Mouse (Mus musculus) MEL (cell line): Measurements from ENCODE around the gene Ccar1. TPM values are rescaled to one million over a fixed set of nuclear protein-coding genes. Genes with fewer than 3 reads are reported as not detected.
"Not testable (repeated sequence)": the region's sequence is repeated elsewhere in the genome, so short reads cannot be mapped to it uniquely, and the experiment has no call there.

Experiments used
- DNase-seq: peaks from one replicate; pipeline ENCODE4 v3.0.0; 2011; ENCODE audit warnings: low read depth, low spot score
- H3K27ac ChIP-seq: 2 replicates; pipeline ENCODE4 v1.5.1; 2012; ENCODE audit warnings: low read depth, mild to moderate bottlenecking, control low read depth, low read length, moderate library complexity; ENCODE audit not compliant: control insufficient read depth
- H3K27me3 ChIP-seq, 2 experiments: fragments of 150-350 bp in 1 of 2; sonication (generic) in 1 of 2; 2 replicates each; pipeline ENCODE4 v1.6.1; 2012; ENCODE audit warnings: low read length in 2 of 2, mild to moderate bottlenecking in 2 of 2, improper control_type of control experiment in 1 of 2, moderate library complexity in 1 of 2; ENCODE audit not compliant: insufficient read depth in 2 of 2, control insufficient read depth in 1 of 2
- H3K36me3 ChIP-seq, 2 experiments: 2 replicates each; pipeline ENCODE4 v1.6.1; 2012 to 2014; ENCODE audit warnings: low read length in 2 of 2, improper control_type of control experiment in 1 of 2, inconsistent platforms in 1 of 2, mild to moderate bottlenecking in 1 of 2; ENCODE audit not compliant: insufficient read depth in 2 of 2, control insufficient read depth in 1 of 2
- H3K4me1 ChIP-seq, 2 experiments: fragments of 150-350 bp in 1 of 2; sonication (generic) in 1 of 2; 2 replicates each; pipeline ENCODE4 v1.6.1; 2012; ENCODE audit warnings: low read length in 2 of 2, improper control_type of control experiment in 1 of 2, mild to moderate bottlenecking in 1 of 2; ENCODE audit not compliant: insufficient read depth in 2 of 2, control insufficient read depth in 1 of 2
- H3K4me3 ChIP-seq, 2 experiments: fragments of 150-350 bp in 1 of 2; sonication (generic) in 1 of 2; 2 replicates each; pipeline ENCODE4 v1.5.1; 2012; ENCODE audit warnings: low read depth in 2 of 2, low read length in 2 of 2, mild to moderate bottlenecking in 2 of 2, moderate library complexity in 2 of 2, control low read depth in 1 of 2, improper control_type of control experiment in 1 of 2; ENCODE audit not compliant: control insufficient read depth in 1 of 2, insufficient read depth in 1 of 2
- H3K79me2 ChIP-seq: 2 replicates; pipeline ENCODE4 v1.6.1; 2012; ENCODE audit warnings: mild to moderate bottlenecking, low read length, moderate library complexity; ENCODE audit not compliant: control insufficient read depth, poor library complexity, insufficient read depth
- H3K9ac ChIP-seq: 2 replicates; pipeline ENCODE4 v1.6.1; 2012; ENCODE audit warnings: low read depth, mild to moderate bottlenecking, control low read depth, low read length, moderate library complexity; ENCODE audit not compliant: control insufficient read depth, poor library complexity, severe bottlenecking
- H3K9me3 ChIP-seq: fragments of 150-350 bp; sonication (generic); replicated peaks from 2 replicates; pipeline ENCODE4 v1.6.1; 2012; ENCODE audit warnings: mild to moderate bottlenecking, low read length, improper control_type of control experiment, moderate library complexity; ENCODE audit not compliant: insufficient read depth
- BHLHE40 ChIP-seq: IDR thresholded peaks from 2 replicates; pipeline ENCODE4 v1.6.1; 2012; ENCODE audit warnings: low read depth, mild to moderate bottlenecking, inconsistent platforms, low read length, improper control_type of control experiment, borderline replicate concordance
- CTCF ChIP-seq, 3 experiments: IDR thresholded peaks in 2 of 3; conservative IDR thresholded peaks in 1 of 3; 2 replicates each; pipeline ENCODE4 v1.5.1; 2011 to 2012; ENCODE audit warnings: low read length in 3 of 3, low read depth in 2 of 3, mild to moderate bottlenecking in 2 of 3, improper control_type of control experiment in 1 of 3, inconsistent platforms in 1 of 3, mixed read lengths in 1 of 3, moderate library complexity in 1 of 3; ENCODE audit not compliant: control insufficient read depth in 1 of 3, insufficient read depth in 1 of 3, poor library complexity in 1 of 3, severe bottlenecking in 1 of 3
- EP300 ChIP-seq, 2 experiments: IDR thresholded peaks; 2 replicates each; pipeline ENCODE4 v1.6.1; 2011; ENCODE audit warnings: improper control_type of control experiment in 2 of 2, low read length in 2 of 2, low read depth in 1 of 2, mild to moderate bottlenecking in 1 of 2
- GABPA ChIP-seq: IDR thresholded peaks from 2 replicates; pipeline ENCODE4 v1.6.1; 2012; ENCODE audit warnings: low read depth, mild to moderate bottlenecking, inconsistent platforms, low read length, improper control_type of control experiment, moderate library complexity
- GATA1 ChIP-seq: IDR thresholded peaks from 2 replicates; pipeline ENCODE4 v1.6.1; 2011; ENCODE audit warnings: low read depth, low read length, improper control_type of control experiment
- HCFC1 ChIP-seq: IDR thresholded peaks from 2 replicates; pipeline ENCODE4 v1.6.1; 2012; ENCODE audit warnings: low read depth, mild to moderate bottlenecking, inconsistent platforms, low read length, improper control_type of control experiment, moderate library complexity
- MAFK ChIP-seq: IDR thresholded peaks from 2 replicates; pipeline ENCODE4 v1.6.1; 2011; ENCODE audit warnings: low read depth, mild to moderate bottlenecking, low read length, improper control_type of control experiment, borderline replicate concordance
- MEF2A ChIP-seq: IDR thresholded peaks from 2 replicates; pipeline ENCODE4 v1.6.1; 2014; ENCODE audit warnings: low read depth, mild to moderate bottlenecking, inconsistent platforms, low read length, improper control_type of control experiment; ENCODE audit not compliant: poor library complexity, insufficient replicate concordance, severe bottlenecking; ENCODE audit errors: extremely low read depth
- RAD21 ChIP-seq: IDR thresholded peaks from 2 replicates; pipeline ENCODE4 v1.6.1; 2011; ENCODE audit warnings: mild to moderate bottlenecking, low read depth, low read length, improper control_type of control experiment
- RCOR1 ChIP-seq: IDR thresholded peaks from 2 replicates; pipeline ENCODE4 v1.6.1; 2012; ENCODE audit warnings: low read depth, mild to moderate bottlenecking, inconsistent platforms, low read length, improper control_type of control experiment
- SIN3A ChIP-seq: IDR thresholded peaks from 2 replicates; pipeline ENCODE4 v1.6.1; 2012; ENCODE audit warnings: low read length, improper control_type of control experiment, inconsistent platforms
- SMC3 ChIP-seq: IDR thresholded peaks from 2 replicates; pipeline ENCODE4 v1.6.1; 2011; ENCODE audit warnings: low read depth, low read length, improper control_type of control experiment
- TAL1 ChIP-seq: IDR thresholded peaks from 2 replicates; pipeline ENCODE4 v1.6.1; 2012; ENCODE audit warnings: mild to moderate bottlenecking, inconsistent platforms, low read length, moderate library complexity, mixed read lengths
- TBP ChIP-seq: IDR thresholded peaks from 2 replicates; pipeline ENCODE4 v1.8.0; 2011; ENCODE audit warnings: low read depth, low read length, improper control_type of control experiment
- TCF12 ChIP-seq: IDR thresholded peaks from 2 replicates; pipeline ENCODE4 v1.6.1; 2014; ENCODE audit warnings: low read depth, mild to moderate bottlenecking, inconsistent platforms, low read length, improper control_type of control experiment, moderate library complexity
- USF1 ChIP-seq: IDR thresholded peaks from 2 replicates; pipeline ENCODE4 v1.6.1; 2014; ENCODE audit warnings: low read depth, mild to moderate bottlenecking, inconsistent platforms, low read length, improper control_type of control experiment, moderate library complexity
- ZC3H11A ChIP-seq: IDR thresholded peaks from 2 replicates; pipeline ENCODE4 v1.6.1; 2012; ENCODE audit warnings: low read depth, mild to moderate bottlenecking, inconsistent platforms, low read length, improper control_type of control experiment
- ZKSCAN1 ChIP-seq: IDR thresholded peaks from 2 replicates; pipeline ENCODE4 v1.6.1; 2012; ENCODE audit warnings: low read depth, mild to moderate bottlenecking, inconsistent platforms, low read length, improper control_type of control experiment, moderate library complexity
- ZMIZ1 ChIP-seq: IDR thresholded peaks from 2 replicates; pipeline ENCODE4 v1.6.1; 2012; ENCODE audit warnings: low read depth, mild to moderate bottlenecking, inconsistent platforms, low read length, improper control_type of control experiment, moderate library complexity
- ZNF384 ChIP-seq: IDR thresholded peaks from 2 replicates; pipeline ENCODE4 v1.6.1; 2012; ENCODE audit warnings: low read depth, mild to moderate bottlenecking, inconsistent platforms, low read length, improper control_type of control experiment
- polyA plus RNA-seq, 2 experiments: library from polyadenylated mRNA; stranded (reverse) in 1 of 2; unstranded in 1 of 2; fragments of >175 nt in 1 of 2; fragments of >200 nt in 1 of 2; gene quantifications; 2 replicates each; pipeline versions ENCODE4 v1.2.1 to v1.2.4; 2012; ENCODE audit warnings: low replicate concordance in 2 of 2, low read depth in 1 of 2; ENCODE audit not compliant: insufficient read length in 2 of 2, insufficient read depth in 1 of 2, missing spikeins in 1 of 2
- total RNA-seq: library from RNA; depleted of rRNA; stranded (reverse); fragments of 300-350 nt; gene quantifications from 2 replicates; pipeline ENCODE4 v1.2.3, GENCODE M21; 2012

The Ccar1 gene
- total and polyA plus RNA-seq, 3 experiments, result 41.5 to 66.8 (median 65.4) TPM

- Histone ChIP-seq H3K36me3 (no peaks in the 10 kb centered on the region; a peak in 1 of 4 replicates), H3K4me3 (no peak overlapping the region), H3K27ac (no peak overlapping the region), H3K9me3 (no peaks in the 10 kb centered on the region), H3K9ac (no peak overlapping the region), H3K27me3 (peaks cover 0 to 22% of the 10 kb centered on the region in 2 experiments), H3K4me1 (peaks cover 0 to 2% of the 10 kb centered on the region in 2 experiments; a peak in 1 of 4 replicates), H3K79me2 (no peaks in the 10 kb centered on the region)
- no peak for DNase-seq
- no peak for TF ChIP-seq ZKSCAN1
- TF ChIP-seq GATA1, result no peak
- TF ChIP-seq EP300 (IDR thresholded peaks at IDR 0.05; ENCODE audit: low read depth in 1 of 2, low read length in 2 of 2), result no peak
- no peak for TF ChIP-seq RAD21
- TF ChIP-seq MAFK, result no peak
- TF ChIP-seq GABPA, result no peak
- no peak for TF ChIP-seq ZMIZ1
- no peak for TF ChIP-seq BHLHE40
- TF ChIP-seq MEF2A, result no peak
- TF ChIP-seq SMC3, result no peak
Observed at GRCm38 (mm10) chr10:62722701-62723100, 69.4 kb downstream of the Ccar1 start.

- H3K79me2 ChIP-seq, H3K4me1 ChIP-seq, H3K9ac ChIP-seq, H3K27ac ChIP-seq, H3K36me3 ChIP-seq: not testable (repeated sequence)
- H3K27me3 ChIP-seq, result peaks cover 0 to 15% of the 10 kb centered on the region in 2 experiments
- TF ChIP-seq TBP, result peak; percentile 85
- TF ChIP-seq, all 39 proteins: peak for 1; not testable (repeated sequence) for 38
- DNase-seq, H3K4me3 ChIP-seq, H3K9me3 ChIP-seq: not testable (repeated sequence)
Observed at GRCm38 (mm10) chr10:62720574-62720973, 71.5 kb downstream of the Ccar1 start.

- Histone ChIP-seq H3K4me3 (no peak overlapping the region), H3K27ac (no peak overlapping the region), H3K36me3 (no peaks in the 10 kb centered on the region), H3K9ac (no peak overlapping the region), H3K27me3 (peaks cover 3 to 5% of the 10 kb centered on the region in 2 experiments; a peak in 3 of 4 replicates), H3K79me2 (no peaks in the 10 kb centered on the region), H3K4me1 (no peaks in the 10 kb centered on the region), H3K9me3 (no peaks in the 10 kb centered on the region)
- no peak for DNase-seq
- TF ChIP-seq RAD21 (no peak), GATA1 (no peak), ZKSCAN1 (no peak), USF1 (no peak), HCFC1 (no peak), ZC3H11A (no peak), ZNF384 (no peak), TBP (no peak), TCF12 (no peak), SIN3A (no peak), TAL1 (no peak), CTCF (IDR thresholded peaks at IDR 0.05 in 2 of 3, conservative IDR thresholded peaks at IDR 0.05 in 1 of 3; ENCODE audit: control insufficient read depth in 1 of 3, insufficient read depth in 1 of 3, low read depth in 2 of 3, low read length in 3 of 3, poor library complexity in 1 of 3, severe bottlenecking in 1 of 3) (no peak), EP300 (IDR thresholded peaks at IDR 0.05; ENCODE audit: low read depth in 1 of 2, low read length in 2 of 2) (no peak), RCOR1 (no peak), ZMIZ1 (no peak)
Observed at GRCm38 (mm10) chr10:62713457-62713856, 78.6 kb downstream of the Ccar1 start.
